Mouse (Mus musculus) bone marrow, adult 2 months (tissue): ENCODE measurements around the gene Majin.

ENCODE experiments used
- CTCF ChIP-seq: fragments of 200-500 bp; IDR thresholded peaks from 2 replicates; pipeline ENCODE4 v1.5.1; 2011; ENCODE audit warnings: low read length, control low read depth; ENCODE audit not compliant: control insufficient read depth, insufficient read depth
- POLR2A ChIP-seq: fragments of 200-500 bp; IDR thresholded peaks from 2 replicates; pipeline ENCODE4 v1.6.1; 2011; ENCODE audit warnings: low read depth, mild to moderate bottlenecking, control low read depth, low read length, borderline replicate concordance; ENCODE audit not compliant: control insufficient read depth

GRCm38 (mm10) chr19:6144842-6145241, 39.3 kb upstream of the Majin start:
- no peak for TF ChIP-seq POLR2A
- TF ChIP-seq CTCF = no peak
